Mouse (Mus musculus) MEL (cell line): Measurements from ENCODE around the gene Kansl1. TPM values are rescaled to one million over a fixed set of nuclear protein-coding genes. Genes with fewer than 3 reads are reported as not detected.
A peak's percentile ranks its signal among the peaks of the same experiment; 100 is the strongest.

Experiments used
- DNase-seq: peaks from one replicate; pipeline ENCODE4 v3.0.0; 2011; ENCODE audit warnings: low read depth, low spot score
- H3K27ac ChIP-seq: 2 replicates; pipeline ENCODE4 v1.5.1; 2012; ENCODE audit warnings: low read depth, mild to moderate bottlenecking, control low read depth, low read length, moderate library complexity; ENCODE audit not compliant: control insufficient read depth
- H3K27me3 ChIP-seq, 2 experiments: fragments of 150-350 bp in 1 of 2; sonication (generic) in 1 of 2; 2 replicates each; pipeline ENCODE4 v1.6.1; 2012; ENCODE audit warnings: low read length in 2 of 2, mild to moderate bottlenecking in 2 of 2, improper control_type of control experiment in 1 of 2, moderate library complexity in 1 of 2; ENCODE audit not compliant: insufficient read depth in 2 of 2, control insufficient read depth in 1 of 2
- H3K36me3 ChIP-seq, 2 experiments: 2 replicates each; pipeline ENCODE4 v1.6.1; 2012 to 2014; ENCODE audit warnings: low read length in 2 of 2, improper control_type of control experiment in 1 of 2, inconsistent platforms in 1 of 2, mild to moderate bottlenecking in 1 of 2; ENCODE audit not compliant: insufficient read depth in 2 of 2, control insufficient read depth in 1 of 2
- H3K4me1 ChIP-seq, 2 experiments: fragments of 150-350 bp in 1 of 2; sonication (generic) in 1 of 2; 2 replicates each; pipeline ENCODE4 v1.6.1; 2012; ENCODE audit warnings: low read length in 2 of 2, improper control_type of control experiment in 1 of 2, mild to moderate bottlenecking in 1 of 2; ENCODE audit not compliant: insufficient read depth in 2 of 2, control insufficient read depth in 1 of 2
- H3K4me3 ChIP-seq, 2 experiments: fragments of 150-350 bp in 1 of 2; sonication (generic) in 1 of 2; 2 replicates each; pipeline ENCODE4 v1.5.1; 2012; ENCODE audit warnings: low read depth in 2 of 2, low read length in 2 of 2, mild to moderate bottlenecking in 2 of 2, moderate library complexity in 2 of 2, control low read depth in 1 of 2, improper control_type of control experiment in 1 of 2; ENCODE audit not compliant: control insufficient read depth in 1 of 2, insufficient read depth in 1 of 2
- H3K79me2 ChIP-seq: 2 replicates; pipeline ENCODE4 v1.6.1; 2012; ENCODE audit warnings: mild to moderate bottlenecking, low read length, moderate library complexity; ENCODE audit not compliant: control insufficient read depth, poor library complexity, insufficient read depth
- H3K9ac ChIP-seq: 2 replicates; pipeline ENCODE4 v1.6.1; 2012; ENCODE audit warnings: low read depth, mild to moderate bottlenecking, control low read depth, low read length, moderate library complexity; ENCODE audit not compliant: control insufficient read depth, poor library complexity, severe bottlenecking
- H3K9me3 ChIP-seq: fragments of 150-350 bp; sonication (generic); replicated peaks from 2 replicates; pipeline ENCODE4 v1.6.1; 2012; ENCODE audit warnings: mild to moderate bottlenecking, low read length, improper control_type of control experiment, moderate library complexity; ENCODE audit not compliant: insufficient read depth
- BHLHE40 ChIP-seq: IDR thresholded peaks from 2 replicates; pipeline ENCODE4 v1.6.1; 2012; ENCODE audit warnings: low read depth, mild to moderate bottlenecking, inconsistent platforms, low read length, improper control_type of control experiment, borderline replicate concordance
- CHD1 ChIP-seq: IDR thresholded peaks from 2 replicates; pipeline ENCODE4 v1.6.1; 2012; ENCODE audit warnings: low read depth, mild to moderate bottlenecking, inconsistent platforms, low read length, improper control_type of control experiment
- CHD2 ChIP-seq: IDR thresholded peaks from 2 replicates; pipeline ENCODE4 v1.6.1; 2011; ENCODE audit warnings: low read length, improper control_type of control experiment
- CTCF ChIP-seq, 3 experiments: IDR thresholded peaks in 2 of 3; conservative IDR thresholded peaks in 1 of 3; 2 replicates each; pipeline ENCODE4 v1.5.1; 2011 to 2012; ENCODE audit warnings: low read length in 3 of 3, low read depth in 2 of 3, mild to moderate bottlenecking in 2 of 3, improper control_type of control experiment in 1 of 3, inconsistent platforms in 1 of 3, mixed read lengths in 1 of 3, moderate library complexity in 1 of 3; ENCODE audit not compliant: control insufficient read depth in 1 of 3, insufficient read depth in 1 of 3, poor library complexity in 1 of 3, severe bottlenecking in 1 of 3
- ELF1 ChIP-seq: IDR thresholded peaks from 2 replicates; pipeline ENCODE4 v1.6.1; 2014; ENCODE audit warnings: low read depth, mild to moderate bottlenecking, inconsistent platforms, low read length, improper control_type of control experiment, moderate library complexity
- EP300 ChIP-seq, 2 experiments: IDR thresholded peaks; 2 replicates each; pipeline ENCODE4 v1.6.1; 2011; ENCODE audit warnings: improper control_type of control experiment in 2 of 2, low read length in 2 of 2, low read depth in 1 of 2, mild to moderate bottlenecking in 1 of 2
- ETS1 ChIP-seq: IDR thresholded peaks from 2 replicates; pipeline ENCODE4 v1.6.1; 2012; ENCODE audit warnings: low read depth, mild to moderate bottlenecking, inconsistent platforms, low read length, improper control_type of control experiment, moderate library complexity
- GABPA ChIP-seq: IDR thresholded peaks from 2 replicates; pipeline ENCODE4 v1.6.1; 2012; ENCODE audit warnings: low read depth, mild to moderate bottlenecking, inconsistent platforms, low read length, improper control_type of control experiment, moderate library complexity
- GATA1 ChIP-seq: IDR thresholded peaks from 2 replicates; pipeline ENCODE4 v1.6.1; 2011; ENCODE audit warnings: low read depth, low read length, improper control_type of control experiment
- HCFC1 ChIP-seq: IDR thresholded peaks from 2 replicates; pipeline ENCODE4 v1.6.1; 2012; ENCODE audit warnings: low read depth, mild to moderate bottlenecking, inconsistent platforms, low read length, improper control_type of control experiment, moderate library complexity
- JUND ChIP-seq: IDR thresholded peaks from 2 replicates; pipeline ENCODE4 v1.6.1; 2011; ENCODE audit warnings: low read depth, mild to moderate bottlenecking, improper control_type of control experiment, low read length
- KAT2A ChIP-seq: conservative IDR thresholded peaks from 2 replicates; pipeline ENCODE4 v1.6.1; 2012; ENCODE audit warnings: low read depth, low read length, improper control_type of control experiment, inconsistent platforms
- MAX ChIP-seq: IDR thresholded peaks from 2 replicates; pipeline ENCODE4 v1.6.1; 2011; ENCODE audit warnings: low read length, improper control_type of control experiment
- MAZ ChIP-seq: IDR thresholded peaks from 2 replicates; pipeline ENCODE4 v1.6.1; 2012; ENCODE audit warnings: low read depth, mild to moderate bottlenecking, inconsistent platforms, low read length, improper control_type of control experiment
- MXI1 ChIP-seq: IDR thresholded peaks from 2 replicates; pipeline ENCODE4 v1.6.1; 2011; ENCODE audit warnings: mild to moderate bottlenecking, low read depth, low read length, improper control_type of control experiment
- NRF1 ChIP-seq: IDR thresholded peaks from 2 replicates; pipeline ENCODE4 v1.6.1; 2014; ENCODE audit warnings: low read depth, mild to moderate bottlenecking, inconsistent platforms, low read length, improper control_type of control experiment, moderate library complexity; ENCODE audit not compliant: poor library complexity, insufficient read depth, severe bottlenecking
- RAD21 ChIP-seq: IDR thresholded peaks from 2 replicates; pipeline ENCODE4 v1.6.1; 2011; ENCODE audit warnings: mild to moderate bottlenecking, low read depth, low read length, improper control_type of control experiment
- RCOR1 ChIP-seq: IDR thresholded peaks from 2 replicates; pipeline ENCODE4 v1.6.1; 2012; ENCODE audit warnings: low read depth, mild to moderate bottlenecking, inconsistent platforms, low read length, improper control_type of control experiment
- SMC3 ChIP-seq: IDR thresholded peaks from 2 replicates; pipeline ENCODE4 v1.6.1; 2011; ENCODE audit warnings: low read depth, low read length, improper control_type of control experiment
- TBP ChIP-seq: IDR thresholded peaks from 2 replicates; pipeline ENCODE4 v1.8.0; 2011; ENCODE audit warnings: low read depth, low read length, improper control_type of control experiment
- TCF12 ChIP-seq: IDR thresholded peaks from 2 replicates; pipeline ENCODE4 v1.6.1; 2014; ENCODE audit warnings: low read depth, mild to moderate bottlenecking, inconsistent platforms, low read length, improper control_type of control experiment, moderate library complexity
- UBTF ChIP-seq: IDR thresholded peaks from 2 replicates; pipeline ENCODE4 v1.6.1; 2012; ENCODE audit warnings: low read depth, mild to moderate bottlenecking, inconsistent platforms, low read length, improper control_type of control experiment, moderate library complexity, borderline replicate concordance; ENCODE audit not compliant: insufficient read depth
- ZNF384 ChIP-seq: IDR thresholded peaks from 2 replicates; pipeline ENCODE4 v1.6.1; 2012; ENCODE audit warnings: low read depth, mild to moderate bottlenecking, inconsistent platforms, low read length, improper control_type of control experiment
- polyA plus RNA-seq, 2 experiments: library from polyadenylated mRNA; stranded (reverse) in 1 of 2; unstranded in 1 of 2; fragments of >175 nt in 1 of 2; fragments of >200 nt in 1 of 2; gene quantifications; 2 replicates each; pipeline versions ENCODE4 v1.2.1 to v1.2.4; 2012; ENCODE audit warnings: low replicate concordance in 2 of 2, low read depth in 1 of 2; ENCODE audit not compliant: insufficient read length in 2 of 2, insufficient read depth in 1 of 2, missing spikeins in 1 of 2
- total RNA-seq: library from RNA; depleted of rRNA; stranded (reverse); fragments of 300-350 nt; gene quantifications from 2 replicates; pipeline ENCODE4 v1.2.3, GENCODE M21; 2012

Gene Kansl1
- total and polyA plus RNA-seq, 3 experiments: 14.9 to 76.3 (median 56.4) TPM

- H3K9me3 ChIP-seq: no peaks in the 10 kb centered on the region
- TF ChIP-seq ELF1 (no peak), MXI1 (0 out of 2 replicates have a peak, but pooled peaks have one; percentile 2)
- H3K4me1 ChIP-seq: peaks cover 24 to 32% of the 10 kb centered on the region in 2 experiments
- DNase-seq: no peak
- H3K27me3 ChIP-seq: no peaks in the 10 kb centered on the region
- H3K36me3 ChIP-seq: peaks cover 0 to 44% of the 10 kb centered on the region in 2 experiments; a peak in 2 of 4 replicates
- H3K79me2 ChIP-seq: peaks cover 53% of the 10 kb centered on the region
- peak overlapping the region; percentile 26 for H3K27ac ChIP-seq
- H3K9ac ChIP-seq: peak overlapping the region; percentile 20
- no peak overlapping the region for H3K4me3 ChIP-seq
Observed at GRCm38 (mm10) chr11:104445044-104445443, 23.6 kb downstream of the Kansl1 start.

- Histone ChIP-seq H3K27me3 (no peaks in the 10 kb centered on the region), H3K9me3 (no peaks in the 10 kb centered on the region), H3K9ac (peak overlapping the region; percentile 91), H3K36me3 (peaks cover 0 to 57% of the 10 kb centered on the region in 2 experiments; a peak in 2 of 4 replicates), H3K79me2 (peaks cover 60% of the 10 kb centered on the region), H3K4me3 (peak overlapping the region; percentile 56 to 74; a peak in 3 of 4 replicates), H3K4me1 (peaks cover 24 to 47% of the 10 kb centered on the region in 2 experiments), H3K27ac (peak overlapping the region; percentile 93)
- TF ChIP-seq KAT2A: no peak
- no peak for TF ChIP-seq SMC3
- TF ChIP-seq RAD21: no peak
- no peak for TF ChIP-seq MAX
- TF ChIP-seq CHD2: no peak
- 0 out of 2 replicates have a peak, but pooled peaks have one; percentile 15 for TF ChIP-seq CHD1
- TF ChIP-seq GABPA: no peak
- TF ChIP-seq ZNF384: peak; percentile 64
- no peak for TF ChIP-seq EP300 (IDR thresholded peaks at IDR 0.05; ENCODE audit: low read depth in 1 of 2, low read length in 2 of 2)
- TF ChIP-seq ETS1: no peak
- TF ChIP-seq GATA1: no peak
- DNase-seq: no peak
Observed at GRCm38 (mm10) chr11:104443359-104443758, 25.3 kb downstream of the Kansl1 start.

GRCm38 (mm10) chr11:104442333-104443136 lies 26.1 kb downstream of the Kansl1 start:
- peaks cover 21 to 49% of the 10 kb centered on the region in 2 experiments for H3K4me1 ChIP-seq
- H3K36me3 ChIP-seq: peaks cover 0 to 61% of the 10 kb centered on the region in 2 experiments; a peak in 2 of 4 replicates
- no peaks in the 10 kb centered on the region for H3K9me3 ChIP-seq
- peak overlapping the region; percentile 95 for H3K27ac ChIP-seq
- peak; percentile 99 for DNase-seq
- H3K27me3 ChIP-seq: no peaks in the 10 kb centered on the region
- peak overlapping the region; percentile 91 for H3K9ac ChIP-seq
- H3K4me3 ChIP-seq: peak overlapping the region; percentile 68 to 74
- H3K79me2 ChIP-seq: peaks cover 62% of the 10 kb centered on the region
- TF ChIP-seq RCOR1: peak; percentile 4; the same call in 1 of the 2 replicates
- TF ChIP-seq UBTF: peak; percentile 89
- TF ChIP-seq MAZ: no peak; the same call in 1 of the 2 replicates
- 0 out of 2 replicates have a peak, but pooled peaks have one; percentile 13 for TF ChIP-seq ZNF384
- peak; percentile 59 to 85 (median 73) for TF ChIP-seq CTCF (IDR thresholded peaks at IDR 0.05 in 2 of 3, conservative IDR thresholded peaks at IDR 0.05 in 1 of 3; ENCODE audit: control insufficient read depth in 1 of 3, insufficient read depth in 1 of 3, low read depth in 2 of 3, low read length in 3 of 3, poor library complexity in 1 of 3, severe bottlenecking in 1 of 3)
- TF ChIP-seq GATA1: 0 out of 2 replicates have a peak, but pooled peaks have one; percentile 28
- 0 out of 2 replicates have a peak, but pooled peaks have one; percentile 47 for TF ChIP-seq GABPA
- TF ChIP-seq BHLHE40: peak; percentile 50; the same call in 1 of the 2 replicates
- TF ChIP-seq ETS1: peak; percentile 39; the same call in 1 of the 2 replicates
- peak; percentile 99 for TF ChIP-seq HCFC1
- TF ChIP-seq JUND: no peak
- TF ChIP-seq TBP: peak; percentile 87
- peak; percentile 72 for TF ChIP-seq TCF12
- peak; percentile 99 for TF ChIP-seq NRF1
